Mouse (Mus musculus) liver, embryonic 14.5 days (tissue): ENCODE measurements around the gene Rfx4.

Source experiments
- CTCF ChIP-seq: IDR thresholded peaks from 2 replicates; pipeline ENCODE4 v1.5.1; 2016; ENCODE audit warnings: antibody characterized with exemption, low read depth, control low read depth
- EP300 ChIP-seq: IDR thresholded peaks from 2 replicates; pipeline ENCODE4 v1.6.1; 2016; ENCODE audit warnings: antibody characterized with exemption, low read depth

DNA sequence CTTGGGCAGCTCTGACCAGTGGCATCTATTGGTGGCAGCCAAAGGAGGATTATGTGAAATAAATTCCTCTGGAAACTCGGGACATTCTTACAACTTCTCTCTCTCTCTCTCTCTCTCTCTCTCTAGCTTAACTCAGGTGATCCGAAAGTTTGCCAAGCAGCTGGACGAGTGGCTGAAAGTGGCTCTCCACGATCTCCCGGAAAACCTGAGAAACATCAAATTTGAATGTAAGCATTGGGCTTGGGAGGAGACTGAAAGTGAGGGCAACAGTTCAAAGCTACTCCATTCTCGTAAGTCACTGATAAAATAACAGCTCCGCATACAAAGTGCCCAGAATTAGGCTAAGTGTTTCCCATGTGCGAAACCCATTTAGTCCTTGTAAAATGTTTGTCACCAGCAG lies 102.5 kb downstream of the Rfx4 start:
- TF ChIP-seq CTCF (no peak), EP300 (no peak)
